Mouse (Mus musculus): ENCODE data around the gene Tcf3.
A peak's percentile ranks its signal among the peaks of the same experiment; 100 is the strongest.

Gene Tcf3

DNA sequence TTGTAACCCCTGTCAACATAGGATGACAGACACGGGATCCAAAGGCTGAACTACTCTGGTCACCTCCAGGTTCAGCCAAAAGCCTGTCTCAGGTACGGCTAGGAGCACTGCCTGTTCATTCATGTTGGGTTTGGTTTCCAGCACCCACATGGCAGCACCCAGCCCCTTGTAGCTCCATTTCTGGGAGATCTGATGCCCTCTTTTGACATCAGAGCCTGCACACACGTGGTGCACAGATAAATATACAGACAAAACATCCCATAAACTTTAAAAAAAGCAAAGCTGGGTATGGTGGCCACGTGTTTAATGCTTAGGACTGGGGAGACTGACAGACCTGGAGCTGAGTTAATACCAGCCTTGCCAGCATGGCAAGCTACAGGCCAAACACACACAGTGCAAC is 25.5 kb downstream of the Tcf3 start:
- no peak for DNase-seq (ENCODE audit: low spot score)

- peak; percentile 89 for DNase-seq (ENCODE audit: low spot score)
Observed at GRCm38 (mm10) chr10:80406684-80407501, 26.6 kb downstream of the Tcf3 start, which contains the start of gene Uqcr11. Gene Uqcr11 (minus strand): TSS chr10:80406830.

DNA sequence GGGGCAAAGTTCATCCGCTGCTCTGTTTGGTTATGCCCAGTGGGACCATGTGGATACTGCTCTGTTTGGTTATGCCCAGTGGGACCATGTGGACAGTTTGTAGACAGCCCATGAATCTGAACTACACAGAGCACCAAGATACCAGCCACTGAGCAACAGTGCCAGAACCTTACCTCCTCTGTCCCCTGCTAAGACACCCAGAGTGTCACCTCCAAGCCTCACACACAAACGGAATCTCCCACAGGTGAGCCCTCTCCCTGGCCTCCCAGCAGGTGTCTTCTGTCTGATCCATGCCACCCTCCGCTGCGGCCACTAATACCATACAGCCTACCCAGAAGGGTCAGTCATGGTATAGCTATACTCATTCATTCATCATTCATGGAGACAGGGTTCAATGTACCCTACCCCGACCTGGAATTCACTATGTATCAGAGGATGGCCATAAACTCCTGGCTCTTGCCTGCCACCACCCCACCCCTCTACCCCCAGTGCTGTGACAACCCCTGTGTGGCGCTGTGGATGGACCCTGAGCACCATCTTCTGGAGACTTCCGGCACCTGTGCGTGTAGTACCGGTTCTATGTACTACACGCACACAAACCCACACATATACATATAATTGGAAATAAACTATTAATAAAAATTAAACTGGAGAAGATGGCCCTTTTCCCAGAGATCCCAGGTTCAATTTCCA is 27.8 kb downstream of the Tcf3 start:
- DNase-seq (ENCODE audit: low spot score) = no peak

DNA sequence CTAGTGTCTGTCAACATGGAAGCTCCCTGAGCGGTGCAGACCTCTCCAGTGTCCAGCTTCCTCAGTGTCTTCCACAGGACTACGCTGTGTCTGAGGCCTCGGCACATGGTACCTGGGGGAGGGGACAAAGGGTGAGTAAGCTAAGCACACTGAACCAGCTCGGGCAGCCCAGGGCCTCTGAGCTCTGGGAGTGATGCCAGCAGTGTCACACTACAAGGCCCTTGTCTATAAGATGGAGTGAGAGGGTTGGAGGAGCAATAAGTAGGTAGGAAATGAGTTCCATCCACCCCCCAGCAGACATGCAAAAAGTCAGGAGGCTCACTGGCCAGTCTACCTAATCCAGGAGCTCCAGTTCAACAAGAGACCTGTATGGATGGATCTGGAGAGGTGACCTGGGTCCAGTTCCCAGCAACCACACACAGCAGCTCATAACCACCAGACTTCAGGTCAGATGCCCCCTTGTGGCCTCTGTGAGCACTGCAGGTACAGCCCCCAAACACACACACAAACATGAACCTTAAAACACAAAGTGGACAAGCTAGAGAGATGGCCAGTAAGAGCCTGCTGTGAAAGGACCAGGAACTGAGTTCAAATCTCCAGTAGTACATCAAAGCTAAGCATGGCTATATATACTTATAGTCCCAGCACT is 30.3 kb downstream of the Tcf3 start:
- no peak for DNase-seq (ENCODE audit: low spot score)

DNA sequence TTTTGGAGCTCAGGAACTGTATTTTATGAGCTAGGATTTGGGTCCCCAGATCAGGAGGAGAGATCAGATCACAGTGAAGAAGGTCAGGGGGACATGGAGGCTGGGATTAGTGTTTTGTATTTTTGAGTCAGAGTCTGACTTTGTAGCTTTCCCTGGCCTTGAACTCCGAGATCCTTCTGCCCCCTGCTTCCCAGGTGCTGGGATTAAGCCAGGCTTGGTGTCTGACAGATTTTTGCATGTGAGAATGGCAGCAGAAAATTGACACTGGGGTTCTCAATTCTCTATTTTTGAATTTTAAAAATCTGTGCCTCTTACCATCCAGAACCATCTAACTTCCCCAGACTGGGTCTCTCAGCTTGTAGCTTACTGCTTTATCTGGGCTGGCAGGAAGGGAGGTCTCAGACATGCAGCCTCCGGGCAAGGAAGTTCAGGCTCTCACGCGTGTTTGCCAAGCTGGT is 32.7 kb downstream of the Tcf3 start:
- no peak for DNase-seq (ENCODE audit: low spot score)

DNA sequence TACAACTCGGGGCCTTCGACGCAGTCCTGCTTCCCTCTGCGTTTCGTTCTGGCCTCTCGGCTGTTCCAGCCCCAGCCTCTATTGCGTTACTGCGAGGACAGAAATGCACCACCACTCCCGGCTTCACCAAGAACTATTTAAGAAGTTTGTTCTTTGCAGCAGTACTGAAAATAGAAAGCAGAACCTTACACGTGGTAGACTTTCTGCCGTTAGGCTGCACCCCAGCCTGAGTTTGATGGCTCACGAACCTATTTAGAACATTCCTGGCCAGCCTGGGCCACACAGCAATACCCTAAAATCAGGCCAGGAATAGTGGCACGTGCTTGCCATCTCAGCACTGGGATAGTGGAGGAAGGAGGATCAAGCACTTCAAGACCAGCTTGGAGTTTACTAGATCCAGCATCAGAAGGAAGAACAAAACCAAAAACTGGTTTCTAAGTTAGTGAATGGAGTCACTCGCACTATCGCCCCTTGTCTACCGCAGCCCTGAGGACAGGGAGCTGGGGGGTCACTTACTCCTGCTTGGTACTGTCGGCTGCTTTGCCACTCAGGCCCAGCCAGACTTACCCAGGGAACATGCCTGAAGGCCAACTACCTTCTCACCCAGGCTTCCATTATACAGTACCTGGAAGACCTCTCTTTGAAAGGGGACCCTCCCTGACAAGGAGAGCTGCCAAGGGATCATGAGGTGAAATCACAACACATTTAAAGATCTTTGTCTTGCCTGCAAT is 33.3 kb downstream of the Tcf3 start:
- no peak for DNase-seq (ENCODE audit: low spot score)

DNA sequence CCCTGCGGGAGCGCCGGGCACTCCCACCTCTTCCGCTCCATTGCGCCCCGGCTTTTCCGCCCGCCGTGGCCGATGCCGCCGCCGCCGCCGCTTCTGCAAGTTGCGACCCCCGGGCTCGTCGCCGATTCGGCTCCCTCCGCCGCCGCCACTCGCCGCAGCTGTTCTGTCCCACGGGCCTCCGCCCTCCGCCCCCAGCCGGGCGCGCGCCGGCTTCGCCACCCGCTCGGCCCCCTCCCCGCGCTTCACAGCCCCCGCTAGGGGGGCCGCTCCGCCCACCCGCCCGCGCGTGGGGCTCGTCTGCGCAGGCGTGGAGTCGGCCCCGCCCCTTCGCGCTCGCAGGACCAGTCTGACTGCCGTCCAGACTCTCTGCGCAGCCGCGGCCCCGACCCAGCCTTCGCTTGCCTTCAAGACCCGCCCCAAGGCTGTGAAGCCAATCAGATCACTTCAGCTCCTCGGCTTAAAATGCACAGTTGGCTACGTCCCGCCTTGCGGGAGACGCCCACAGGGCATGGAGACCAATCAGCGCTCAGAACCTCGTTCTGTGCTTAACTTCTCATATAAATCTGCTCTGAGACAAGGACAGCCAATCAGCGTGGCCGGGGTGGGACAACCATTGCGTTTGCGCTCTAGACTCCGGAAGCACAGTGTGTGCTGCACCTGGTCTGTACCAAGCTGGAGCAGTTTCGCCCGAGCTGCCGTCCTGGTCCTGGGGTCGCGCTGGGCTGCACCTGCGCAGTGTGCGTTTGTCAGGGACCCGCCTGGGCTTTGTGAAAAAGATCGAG is 34.1 kb downstream of the Tcf3 start, which contains the start of gene Mbd3:
Gene Mbd3 (minus strand): TSS at position 360 of the 782 bp plus-strand sequence.
- DNase-seq (ENCODE audit: low spot score) = peak; percentile 100

GRCm38 (mm10) chr10:80398719-80399190 is 34.7 kb downstream of the Tcf3 start:
- peak; percentile 96 for DNase-seq (ENCODE audit: low spot score)

- DNase-seq (ENCODE audit: low spot score) = no peak
Observed at GRCm38 (mm10) chr10:80398174-80398535, 35.3 kb downstream of the Tcf3 start.

GRCm38 (mm10) chr10:80397524-80398173 is 35.8 kb downstream of the Tcf3 start:
- DNase-seq (ENCODE audit: low spot score) = no peak

DNA sequence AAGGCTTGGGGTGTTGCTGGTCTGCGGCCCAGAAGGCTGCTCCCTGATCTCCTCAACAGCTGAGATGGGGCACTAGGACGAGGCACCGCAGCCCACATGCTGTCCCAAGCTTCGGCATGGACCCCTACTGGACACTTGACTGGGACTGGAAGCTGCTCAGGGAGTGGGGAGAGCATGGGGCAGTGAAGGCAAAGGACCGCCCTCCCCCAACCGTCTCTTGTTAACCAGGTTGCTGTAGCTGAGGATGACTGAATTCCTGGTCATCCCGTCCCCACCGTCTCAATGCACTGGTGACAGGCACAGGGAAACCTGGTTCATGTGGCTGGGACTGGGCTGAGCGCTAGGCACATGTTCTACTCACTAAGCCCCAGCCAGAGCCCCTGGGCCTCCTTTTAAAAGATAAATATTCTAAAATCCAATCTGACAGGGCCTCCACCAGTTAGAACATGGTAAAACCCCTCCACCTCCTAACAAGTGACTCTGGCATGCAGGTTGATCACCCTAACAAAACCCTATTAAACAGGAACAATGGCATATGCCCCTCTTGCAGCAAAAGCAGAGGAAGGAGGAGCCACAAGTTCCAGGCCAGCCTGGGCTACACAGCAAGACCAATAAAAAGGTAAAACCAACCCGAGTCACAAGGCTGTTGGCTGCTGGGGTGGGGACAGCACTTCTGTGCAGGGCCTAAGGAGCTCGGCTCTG is 36.5 kb downstream of the Tcf3 start:
- DNase-seq (ENCODE audit: low spot score) = no peak

- DNase-seq (ENCODE audit: low spot score) = no peak
Observed at GRCm38 (mm10) chr10:80395025-80395627, 38.3 kb downstream of the Tcf3 start.

DNA sequence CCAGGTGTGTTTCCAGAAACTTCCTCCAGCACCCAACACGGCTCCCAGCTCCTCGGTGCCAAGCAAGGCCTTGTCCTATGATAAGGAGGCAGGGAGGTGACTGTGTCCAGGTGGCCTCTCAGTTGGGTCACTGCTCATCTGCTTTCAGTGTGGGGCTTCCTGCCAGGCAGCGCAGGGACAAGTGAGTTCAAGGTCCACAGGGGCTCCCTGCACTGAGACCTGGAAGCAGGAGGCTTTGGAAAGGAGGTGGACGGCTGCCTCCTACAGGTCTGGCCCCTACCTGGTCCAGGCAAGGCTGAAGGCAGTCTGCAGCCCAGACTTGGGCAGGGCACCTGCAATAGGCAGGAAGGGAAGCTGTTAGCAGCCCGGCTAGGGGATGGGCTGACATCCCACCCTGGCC is 40.8 kb downstream of the Tcf3 start:
- DNase-seq (ENCODE audit: low spot score) = no peak

GRCm38 (mm10) chr10:80390697-80391096 is 42.8 kb downstream of the Tcf3 start:
- DNase-seq (ENCODE audit: low spot score) = no peak

DNA sequence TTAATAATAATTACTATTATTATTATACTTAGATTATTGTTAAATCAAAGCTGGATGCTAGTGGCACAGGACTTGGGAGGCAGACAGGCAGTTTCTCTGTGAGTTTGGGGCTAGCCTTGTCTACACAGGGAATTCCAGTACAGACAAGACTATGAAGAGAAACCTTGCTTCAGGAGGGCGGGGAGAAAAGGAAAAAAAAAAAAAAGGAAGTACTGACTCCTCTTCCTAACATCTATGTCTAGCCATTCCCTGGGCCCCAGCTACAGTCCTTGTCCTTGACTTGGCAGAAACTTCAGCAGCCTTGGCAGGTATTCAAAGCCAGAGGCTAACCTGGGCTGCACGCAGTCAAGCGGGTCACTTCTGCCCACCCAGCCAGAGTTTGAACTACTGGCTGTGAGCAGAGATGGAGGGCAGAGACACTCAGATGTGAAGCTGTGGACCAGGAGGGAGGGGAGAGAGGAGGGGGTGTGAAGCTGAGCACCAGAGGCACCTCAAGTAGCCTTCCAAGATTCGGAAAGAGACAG is 44.2 kb downstream of the Tcf3 start:
- DNase-seq (ENCODE audit: low spot score) = no peak

GRCm38 (mm10) chr10:80388731-80389130 is 44.7 kb downstream of the Tcf3 start:
- no peak for DNase-seq (ENCODE audit: low spot score)

GRCm38 (mm10) chr10:80387522-80387959 is 45.9 kb downstream of the Tcf3 start, which contains the start of gene Mex3d:
Gene Mex3d (minus strand): TSS chr10:80387659.
- peak; percentile 74 for DNase-seq (ENCODE audit: low spot score)

- no peak for DNase-seq (ENCODE audit: low spot score)
Observed at GRCm38 (mm10) chr10:80386735-80387471, 46.5 kb downstream of the Tcf3 start.
